Mouse (Mus musculus) ZHBTc4 (cell line): Measurements from ENCODE around the gene Ppp1r1b.

Source experiments
- DNase-seq: peaks from one replicate; pipeline ENCODE4 v3.0.0-alpha.2; 2011; ENCODE audit warnings: low read depth, low spot score

Gene Ppp1r1b

GRCm38 (mm10) chr11:98348083-98348961 is at the start of gene Ppp1r1b:
Gene Ppp1r1b (plus strand): TSS chr11:98348404.
- DNase-seq, result peak; percentile 55

DNA sequence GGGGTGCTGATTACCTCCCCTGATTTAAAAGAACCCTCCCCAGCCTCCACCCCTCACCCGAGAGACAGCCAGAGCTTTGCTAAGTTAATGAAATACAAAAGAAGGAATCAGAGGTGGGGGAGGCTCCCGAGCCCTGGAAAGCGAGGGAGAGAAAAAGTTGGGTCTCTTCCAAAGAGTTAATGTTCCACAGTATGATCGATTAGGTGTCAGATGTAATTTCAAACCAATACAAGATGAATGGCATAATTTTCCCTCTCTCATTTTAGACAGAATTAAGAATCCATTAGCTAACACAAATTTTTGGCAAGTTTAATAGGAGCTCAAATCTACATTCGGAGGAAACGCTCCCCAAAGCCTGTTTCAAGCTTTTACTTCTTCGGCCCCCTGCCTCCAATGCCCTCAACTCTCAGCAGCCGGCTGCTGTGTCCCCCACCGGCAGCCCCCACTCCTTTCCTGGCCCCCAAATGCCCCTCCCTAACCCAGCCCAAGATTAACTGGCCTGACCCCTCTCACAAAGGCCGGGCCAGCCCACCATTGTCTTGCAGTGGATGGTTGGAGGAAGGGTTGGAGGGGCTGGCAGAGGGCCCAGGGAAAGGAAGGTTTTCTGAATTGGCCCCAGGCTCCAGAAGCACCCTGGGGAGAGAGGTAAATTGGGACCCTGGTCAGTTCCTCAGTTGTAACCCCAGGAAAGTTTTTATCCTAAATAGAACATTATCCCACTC is 49.6 kb upstream of the Ppp1r1b start:
- peak; percentile 42 for DNase-seq

GRCm38 (mm10) chr11:98313790-98314323 is 34.3 kb upstream of the Ppp1r1b start:
- DNase-seq, result peak; percentile 77

- DNase-seq, result no peak
Measured at GRCm38 (mm10) chr11:98317479-98317878, 30.7 kb upstream of the Ppp1r1b start.

GRCm38 (mm10) chr11:98318421-98319116 is 29.6 kb upstream of the Ppp1r1b start:
- DNase-seq, result no peak

- DNase-seq, result no peak
Measured at GRCm38 (mm10) chr11:98319120-98319519, 29.1 kb upstream of the Ppp1r1b start.

GRCm38 (mm10) chr11:98319544-98319943 is 28.7 kb upstream of the Ppp1r1b start:
- DNase-seq, result no peak

GRCm38 (mm10) chr11:98319944-98320343 is 28.3 kb upstream of the Ppp1r1b start:
- DNase-seq, result no peak

GRCm38 (mm10) chr11:98320381-98320780 is 27.8 kb upstream of the Ppp1r1b start:
- no peak for DNase-seq

- DNase-seq, result no peak
Measured at GRCm38 (mm10) chr11:98320806-98321676, 27.2 kb upstream of the Ppp1r1b start.

DNA sequence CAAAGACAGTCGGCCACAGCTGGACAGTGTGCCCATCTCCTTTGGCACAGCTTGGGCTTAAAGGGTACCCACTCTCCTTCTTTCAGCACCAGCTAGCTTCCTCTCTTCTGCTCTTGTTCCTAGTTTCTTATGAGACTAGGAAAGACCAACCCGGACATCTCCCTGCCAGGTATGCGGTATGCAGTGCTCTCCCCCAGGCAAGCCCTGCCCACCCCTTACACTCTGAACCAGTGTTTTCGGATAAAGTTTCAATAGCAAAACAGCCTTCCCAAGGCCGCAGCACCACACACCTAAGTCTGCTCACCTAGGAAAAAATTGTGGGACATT is 26.6 kb upstream of the Ppp1r1b start:
- DNase-seq, result no peak

DNA sequence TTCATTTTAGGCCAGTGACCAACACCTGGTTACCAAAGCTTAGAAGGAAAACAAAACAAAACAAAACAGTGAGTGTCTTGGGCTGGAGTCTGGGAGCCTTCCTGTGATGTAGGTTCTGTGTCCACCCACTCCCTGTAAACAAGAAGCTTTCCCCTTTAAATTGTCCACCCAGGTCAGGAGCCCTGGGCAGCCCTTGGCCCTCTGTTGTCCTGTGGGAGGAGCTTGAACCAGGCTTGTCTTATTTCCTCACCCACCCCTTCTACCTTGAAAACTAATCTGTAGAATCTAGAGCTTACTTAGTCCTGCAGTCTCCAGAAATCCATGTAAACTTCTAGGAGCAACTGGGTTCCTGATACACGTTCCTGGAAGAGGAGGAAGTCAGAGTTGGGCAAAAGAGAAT is 26.0 kb upstream of the Ppp1r1b start:
- DNase-seq, result no peak

DNA sequence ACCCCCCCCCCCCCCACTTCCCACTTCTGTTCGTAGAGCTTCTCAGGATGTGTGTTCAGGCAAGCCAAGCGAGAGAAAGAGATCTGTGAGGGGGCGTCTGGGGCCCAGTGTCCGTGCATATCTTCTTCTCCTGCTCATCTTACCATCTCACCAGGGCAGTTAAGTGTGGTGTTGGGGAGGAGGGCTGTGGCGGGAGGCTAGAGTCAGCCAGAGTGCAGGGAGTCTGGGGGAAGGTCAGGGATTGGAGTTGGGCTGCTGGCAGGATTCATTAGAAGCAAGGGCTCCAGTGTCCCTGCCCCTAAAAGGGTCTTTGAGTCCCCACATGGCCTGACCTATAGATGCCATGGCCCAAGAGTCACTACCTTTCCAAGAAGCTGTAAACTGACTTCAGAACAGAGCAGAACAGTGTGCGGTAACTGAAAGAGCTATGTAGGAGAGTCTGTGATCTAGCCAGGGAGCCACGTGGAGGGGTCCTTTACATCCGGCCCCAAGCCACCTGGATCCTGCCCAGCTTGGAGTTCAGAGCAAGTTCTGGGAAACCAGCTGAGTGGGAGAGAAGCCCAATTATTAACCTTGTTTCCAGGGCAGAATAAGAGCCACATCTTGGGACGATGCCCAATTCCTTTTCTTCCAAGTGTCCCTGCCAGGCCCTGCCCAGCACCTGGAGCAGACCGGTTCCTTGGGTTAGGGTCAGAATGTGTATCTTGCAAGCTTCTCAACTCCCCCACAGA is 24.9 kb upstream of the Ppp1r1b start:
- no peak for DNase-seq

GRCm38 (mm10) chr11:98323933-98324332 is 24.3 kb upstream of the Ppp1r1b start:
- DNase-seq, result peak; percentile 64

DNA sequence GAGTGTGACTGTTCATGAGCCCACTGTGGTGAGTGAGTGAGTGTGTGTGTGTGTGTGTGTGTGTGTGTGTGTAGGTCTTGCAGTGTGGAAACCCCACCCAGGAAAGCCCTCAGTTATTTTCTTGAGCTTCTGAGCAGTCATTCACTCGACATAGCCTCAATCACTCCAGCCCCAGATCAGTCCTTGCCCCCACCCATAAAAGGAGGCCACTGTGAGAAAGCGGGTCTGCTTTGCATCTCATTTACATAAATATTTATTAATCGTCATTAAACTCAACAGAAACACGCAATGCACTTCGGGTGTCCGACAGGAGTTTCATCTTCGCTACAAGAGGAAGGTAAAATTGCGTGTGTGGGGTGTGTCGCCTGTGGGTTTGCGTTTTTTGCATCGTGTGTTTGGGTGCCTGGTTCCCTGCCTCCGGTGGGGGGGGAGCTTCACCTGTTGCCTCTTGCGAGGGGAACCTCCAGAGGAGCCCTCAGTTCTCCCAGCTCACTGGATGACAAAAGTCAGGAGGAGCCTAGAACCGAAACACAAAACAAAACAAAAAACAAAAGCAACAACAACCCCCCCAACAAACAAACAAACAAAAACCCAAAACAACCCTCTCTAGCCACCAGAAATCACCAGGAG is 22.9 kb upstream of the Ppp1r1b start:
- no peak for DNase-seq

DNA sequence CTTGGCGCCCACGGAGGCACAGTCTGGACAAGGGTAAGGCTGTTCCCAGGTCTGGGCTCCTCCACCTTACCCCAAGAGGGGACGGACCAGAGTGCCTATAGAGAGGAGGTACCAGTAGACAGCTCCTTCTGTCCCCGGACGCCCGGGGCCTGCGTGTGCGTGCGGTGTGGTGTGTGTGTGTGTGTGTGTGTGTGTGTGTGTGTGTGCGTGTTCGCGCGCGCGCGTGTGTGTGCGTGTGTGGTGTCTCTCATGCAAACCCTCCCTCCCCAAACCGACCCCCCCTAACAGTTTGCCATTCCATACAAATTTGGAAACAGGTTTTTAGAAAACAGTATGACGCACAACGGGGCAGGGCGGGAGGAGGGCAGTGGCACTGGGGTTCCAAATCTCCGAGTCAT is 22.4 kb upstream of the Ppp1r1b start:
- DNase-seq, result no peak

- peak; percentile 49 for DNase-seq
Measured at GRCm38 (mm10) chr11:98326741-98327135, 21.5 kb upstream of the Ppp1r1b start.

DNA sequence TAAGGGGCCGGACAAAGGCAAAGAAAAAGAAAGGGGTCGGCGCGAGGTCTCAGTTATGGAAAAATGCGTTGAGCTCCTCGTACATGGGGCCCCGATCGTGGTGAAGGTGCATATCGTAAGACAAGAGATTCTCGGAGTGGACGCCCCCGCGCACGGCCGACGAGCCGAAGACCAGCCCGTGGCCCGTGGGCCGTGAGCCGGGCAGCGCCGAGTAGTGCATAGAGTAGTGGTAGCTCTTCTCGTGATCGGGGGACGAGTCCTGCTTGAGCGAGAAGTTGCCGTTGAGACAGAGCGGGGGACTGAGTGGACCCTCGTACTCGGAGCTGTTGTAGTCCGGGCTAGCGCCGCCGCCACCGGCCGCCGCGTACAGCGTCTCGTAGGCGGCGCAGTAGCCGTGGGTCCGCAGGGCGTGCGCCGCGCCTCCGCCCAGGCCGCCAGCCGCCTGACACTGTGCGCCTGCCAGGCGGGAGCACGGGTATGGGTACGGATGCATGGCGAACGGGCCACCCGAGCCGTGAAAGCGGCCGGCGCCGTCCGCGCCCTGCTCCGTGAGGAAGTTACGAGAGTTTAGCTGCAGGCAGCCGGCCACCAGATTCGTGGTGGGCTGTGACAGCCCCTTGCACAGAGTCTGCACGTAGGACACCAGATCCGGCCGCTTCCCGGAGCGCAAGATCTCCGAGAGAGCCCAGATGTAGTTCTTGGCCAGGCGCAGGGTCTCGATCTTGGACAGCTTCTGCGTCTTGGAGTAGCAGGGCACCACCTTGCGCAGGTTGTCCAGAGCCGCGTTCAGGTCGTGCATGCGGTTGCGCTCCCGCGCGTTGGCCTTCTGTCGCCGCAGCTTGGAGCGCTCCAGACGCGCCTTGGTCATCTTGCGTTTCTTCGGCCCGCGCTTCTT is 20.8 kb upstream of the Ppp1r1b start:
- peak; percentile 73 for DNase-seq

DNA sequence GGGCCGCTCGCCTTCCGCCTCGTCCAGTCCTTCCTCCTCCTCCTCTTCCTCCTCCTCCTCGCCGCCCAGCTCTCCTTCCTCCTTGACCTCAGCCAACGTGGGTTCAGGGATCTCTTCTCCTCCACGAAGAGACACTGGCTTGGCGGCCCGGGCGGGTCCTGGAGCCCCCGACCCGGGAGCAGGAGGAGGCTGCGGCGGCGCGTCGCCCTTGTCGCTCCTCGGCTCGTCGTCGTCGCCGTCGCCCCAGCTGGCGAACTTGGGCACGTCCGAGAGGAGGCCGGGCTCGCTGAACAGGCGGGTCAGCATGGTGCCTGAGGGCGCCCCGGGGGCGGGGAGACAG is 20.2 kb upstream of the Ppp1r1b start:
- no peak for DNase-seq
